Mouse (Mus musculus) Muller cell, postnatal 12 days (primary cell): ENCODE data around the gene Rbm44.

Experiments used
- DNase-seq: peaks from one replicate; pipeline ENCODE4 v3.0.0-alpha.2; 2015; ENCODE audit errors: inconsistent ontology term

Rbm44 gene

DNA sequence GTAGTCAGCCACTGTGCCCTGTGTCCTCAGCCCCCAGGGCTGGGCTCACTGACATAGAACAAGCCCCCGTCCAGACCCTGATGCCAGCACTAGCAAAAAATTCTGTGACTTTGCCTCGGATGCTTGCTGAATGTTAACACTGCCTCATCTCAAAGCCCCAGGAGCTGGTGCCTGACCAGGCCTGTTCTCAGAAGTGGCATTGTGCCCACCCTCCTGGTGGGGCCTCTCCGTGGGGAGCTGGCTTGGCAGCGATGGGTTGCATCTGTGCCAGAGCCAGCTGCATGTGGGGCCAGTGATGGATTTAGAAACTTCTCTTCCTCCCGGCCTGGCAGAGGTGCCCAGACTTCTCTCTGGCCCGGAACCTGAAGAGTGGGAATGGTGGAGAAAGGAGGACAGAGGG, 64.9 kb downstream of the Rbm44 start:
- peak; percentile 74 for DNase-seq

DNA sequence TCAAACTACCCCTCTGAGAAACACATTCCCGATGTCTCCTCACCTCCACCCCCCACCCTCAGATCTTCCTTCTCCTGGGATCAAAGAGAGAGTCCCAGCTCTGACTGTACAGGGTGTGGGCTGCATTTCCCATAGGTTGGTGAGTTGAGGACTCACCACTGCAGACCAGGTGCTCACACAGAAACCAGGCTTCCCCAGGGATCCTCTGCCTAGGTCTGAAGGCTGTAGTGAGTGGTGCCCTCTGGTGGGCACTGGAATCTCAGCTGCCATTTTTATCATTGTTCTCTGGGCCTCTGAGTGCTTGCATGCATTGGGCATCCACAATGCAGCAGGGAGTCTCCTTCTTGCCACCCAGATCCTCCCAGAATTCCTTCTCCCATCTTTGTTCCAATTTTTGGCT, 66.2 kb downstream of the Rbm44 start:
- DNase-seq, result no peak

DNA sequence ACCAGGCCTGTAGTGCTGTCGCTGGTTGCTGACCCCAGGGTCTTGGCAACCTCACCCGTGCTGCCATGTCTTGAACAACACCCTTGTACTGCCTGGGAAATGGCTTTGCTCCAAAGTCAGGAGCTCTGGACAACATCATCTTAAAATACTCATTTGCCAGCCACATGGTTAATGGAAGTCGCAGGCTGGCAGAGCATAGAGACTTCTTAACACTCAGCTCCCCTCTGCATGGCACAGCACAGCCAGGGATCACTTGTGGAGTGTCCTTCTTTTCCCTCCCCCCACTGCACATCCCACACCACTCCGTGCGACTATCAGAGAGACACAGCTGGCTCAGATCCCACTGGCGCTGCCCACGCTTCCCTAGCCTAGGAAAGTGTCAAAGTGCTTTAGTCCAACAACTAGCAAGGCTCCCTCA, 66.7 kb downstream of the Rbm44 start:
- peak; percentile 45 for DNase-seq

DNA sequence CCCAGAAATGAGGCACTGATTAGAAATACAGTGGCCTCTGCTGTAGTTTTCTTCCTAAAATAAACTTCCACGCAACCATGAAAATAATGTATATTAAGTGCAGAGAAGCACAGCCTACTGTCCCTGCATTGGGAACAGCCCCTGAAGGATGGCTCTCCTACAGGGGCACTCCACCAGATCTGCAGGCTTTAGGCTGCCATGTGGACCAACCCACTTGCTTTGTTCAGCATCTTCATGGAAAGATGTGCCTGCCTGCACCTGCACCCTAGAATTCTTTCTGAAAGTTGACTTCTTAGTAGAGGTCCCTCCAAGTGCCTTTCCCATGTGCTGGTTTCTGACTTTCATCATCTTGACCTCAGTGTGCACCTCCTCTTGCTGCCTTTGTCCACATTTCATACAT, 70.4 kb downstream of the Rbm44 start:
- no peak for DNase-seq

DNA sequence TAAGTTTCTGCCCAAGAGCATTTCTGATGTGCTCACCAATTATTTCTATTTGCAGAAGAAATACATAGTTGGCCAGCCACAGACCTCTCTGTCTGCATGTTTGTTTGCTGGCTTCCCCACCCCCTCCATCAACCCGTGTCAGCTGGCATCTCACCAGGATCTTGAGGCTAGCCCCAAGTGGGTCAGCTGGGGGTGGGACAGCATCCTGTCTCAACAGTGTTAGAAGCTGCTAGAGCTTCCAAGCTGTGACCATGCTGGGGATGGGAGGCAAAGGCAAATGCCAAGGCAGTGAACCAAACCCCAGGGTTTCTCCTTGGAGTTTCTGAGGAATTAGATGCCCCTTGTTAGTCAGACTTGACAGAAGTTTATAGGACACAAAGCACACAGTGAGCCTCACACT, 71.1 kb downstream of the Rbm44 start:
- DNase-seq, result peak; percentile 90

DNA sequence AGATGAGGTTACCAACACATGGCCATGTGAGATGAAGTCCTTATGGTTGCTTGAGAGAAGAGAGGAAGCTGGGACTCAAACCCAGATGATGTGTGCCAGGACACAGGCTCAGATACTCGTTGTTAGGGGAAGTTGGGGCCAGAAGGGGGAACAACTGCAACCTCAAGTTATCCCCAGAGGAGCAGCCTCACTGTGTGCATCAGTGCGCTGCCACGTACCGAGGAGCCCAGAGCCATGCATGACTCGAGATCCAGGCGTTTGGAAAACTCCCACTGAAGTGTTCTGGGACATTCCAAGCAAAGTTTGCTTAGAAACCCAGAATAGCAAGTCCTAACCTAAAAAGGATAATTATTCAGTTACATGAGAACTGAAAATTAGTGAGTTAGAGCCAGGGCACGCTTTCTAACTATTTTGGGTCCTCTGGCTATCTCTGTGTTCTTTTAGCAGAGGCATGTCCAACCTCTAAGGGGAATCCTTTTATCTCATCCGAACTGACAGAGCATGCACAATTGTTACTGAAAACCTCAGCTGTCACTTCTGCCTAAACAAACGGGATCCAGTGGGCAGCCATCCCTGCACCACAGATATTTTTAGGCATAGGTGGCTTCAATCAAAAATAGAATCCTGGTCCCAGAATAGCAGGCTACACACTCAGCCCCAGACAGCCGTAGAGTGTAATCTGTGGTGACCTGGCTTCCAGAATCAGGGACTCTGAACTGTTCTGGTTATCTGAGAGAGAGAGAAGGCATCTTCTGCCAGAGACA, 71.8 kb downstream of the Rbm44 start:
- peak; percentile 89 for DNase-seq

DNA sequence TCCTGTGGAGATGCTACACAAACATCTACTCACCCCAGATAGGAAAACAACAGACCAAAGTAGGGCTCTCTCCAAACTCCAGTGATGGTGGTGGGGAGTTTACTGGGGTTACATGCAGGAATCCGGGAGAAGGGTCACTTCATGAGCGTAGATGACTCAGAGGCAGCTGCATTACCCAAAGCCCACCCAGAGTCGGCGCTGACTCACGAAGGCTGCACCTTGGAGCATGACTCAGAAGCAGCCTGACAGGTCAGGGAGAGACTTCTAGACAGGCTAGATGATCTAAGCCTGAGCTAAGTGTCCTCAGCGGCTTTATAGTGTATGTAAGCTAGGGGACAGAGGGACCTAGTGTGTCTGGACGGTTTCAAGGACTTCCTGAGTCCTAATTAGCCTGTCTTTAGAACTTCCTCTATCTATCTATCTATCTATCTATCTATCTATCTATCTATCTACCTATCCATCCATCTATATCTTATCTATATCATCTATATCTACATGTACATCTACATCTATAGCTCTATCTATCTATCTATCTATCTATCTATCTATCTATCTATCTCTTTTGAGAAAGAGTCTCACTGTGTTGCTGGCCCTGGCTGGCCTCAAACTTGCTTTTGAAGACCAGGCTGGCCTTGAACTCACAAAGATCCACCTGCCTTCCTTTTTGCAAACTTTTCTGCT, 74.9 kb downstream of the Rbm44 start:
- DNase-seq, result no peak

DNA sequence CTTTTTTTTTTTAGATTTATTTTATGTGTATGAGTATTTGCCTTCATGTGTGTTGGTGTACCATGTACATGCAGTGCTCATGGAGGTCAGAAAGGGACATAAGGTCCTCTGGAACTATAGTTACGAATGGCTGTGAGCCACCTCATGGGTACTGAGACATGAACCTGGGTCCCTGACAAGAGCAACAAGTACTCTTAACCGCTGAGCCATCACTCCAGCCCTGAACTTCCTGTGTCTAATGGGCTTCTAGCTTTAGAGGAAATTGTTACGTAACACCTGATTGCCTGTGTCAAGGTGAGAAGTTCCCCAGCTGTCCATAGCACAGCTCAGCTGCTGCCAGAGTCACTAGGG, 75.4 kb downstream of the Rbm44 start:
- no peak for DNase-seq
